Mouse (Mus musculus) embryo, embryonic 11 days (tissue): ENCODE results near the gene Rgs4.

Experiments used
- DNase-seq: peaks from one replicate; pipeline ENCODE4 v3.0.0-alpha.2; 2015

Rgs4 gene

GRCm38 (mm10) chr1:169747473-169747872 lies at the start of gene Rgs4:
Rgs4 (minus strand) TSS chr1:169747642.
- DNase-seq = peak; percentile 82

- DNase-seq = no peak
Measured at GRCm38 (mm10) chr1:169792437-169792836, 45.0 kb upstream of the Rgs4 start.

GRCm38 (mm10) chr1:169785981-169786380 lies 38.5 kb upstream of the Rgs4 start:
- DNase-seq = no peak

GRCm38 (mm10) chr1:169776566-169776965 lies 29.1 kb upstream of the Rgs4 start:
- DNase-seq = no peak

- DNase-seq = no peak
Measured at GRCm38 (mm10) chr1:169764619-169764955, 17.1 kb upstream of the Rgs4 start.

GRCm38 (mm10) chr1:169763858-169764618 lies 16.6 kb upstream of the Rgs4 start:
- DNase-seq = no peak

- DNase-seq = no peak
Measured at GRCm38 (mm10) chr1:169762524-169762923, 15.1 kb upstream of the Rgs4 start.

- DNase-seq = no peak
Measured at GRCm38 (mm10) chr1:169756532-169756931, 9.1 kb upstream of the Rgs4 start.

- DNase-seq = no peak
Measured at GRCm38 (mm10) chr1:169752395-169752794, 5.0 kb upstream of the Rgs4 start.

- DNase-seq = no peak
Measured at GRCm38 (mm10) chr1:169748439-169748838, 997 bp upstream of the Rgs4 start.

GRCm38 (mm10) chr1:169747902-169748301 lies 460 bp upstream of the Rgs4 start:
- no peak for DNase-seq

GRCm38 (mm10) chr1:169741147-169741546 lies 6.3 kb downstream of the Rgs4 start:
- DNase-seq = no peak

GRCm38 (mm10) chr1:169737231-169737630 lies 10.2 kb downstream of the Rgs4 start:
- DNase-seq = no peak

GRCm38 (mm10) chr1:169736139-169736538 lies 11.3 kb downstream of the Rgs4 start:
- DNase-seq = no peak

- DNase-seq = peak; percentile 9
Measured at GRCm38 (mm10) chr1:169730599-169731100, 16.8 kb downstream of the Rgs4 start.

GRCm38 (mm10) chr1:169726319-169726718 lies 21.1 kb downstream of the Rgs4 start:
- no peak for DNase-seq

GRCm38 (mm10) chr1:169721836-169722235 lies 25.6 kb downstream of the Rgs4 start:
- DNase-seq = no peak

- no peak for DNase-seq
Measured at GRCm38 (mm10) chr1:169704395-169705087, 42.9 kb downstream of the Rgs4 start.

- no peak for DNase-seq
Measured at GRCm38 (mm10) chr1:169699184-169699583, 48.3 kb downstream of the Rgs4 start.

- DNase-seq = no peak
Measured at GRCm38 (mm10) chr1:169697236-169697635, 50.2 kb downstream of the Rgs4 start.

- no peak for DNase-seq
Measured at GRCm38 (mm10) chr1:169695356-169695755, 52.1 kb downstream of the Rgs4 start.

GRCm38 (mm10) chr1:169693537-169693936 lies 53.9 kb downstream of the Rgs4 start:
- DNase-seq = no peak

GRCm38 (mm10) chr1:169693040-169693439 lies 54.4 kb downstream of the Rgs4 start:
- no peak for DNase-seq
